Mouse (Mus musculus): ENCODE measurements at regions not wholly inside any gene's neighbourhood (a gene's known extent, or its start where the extent isn't known, plus 50 kb on each side); places are given as distances from the start of the nearest gene placed in this dataset.
A peak's percentile ranks its signal among the peaks of the same experiment; 100 is the strongest.

DNA sequence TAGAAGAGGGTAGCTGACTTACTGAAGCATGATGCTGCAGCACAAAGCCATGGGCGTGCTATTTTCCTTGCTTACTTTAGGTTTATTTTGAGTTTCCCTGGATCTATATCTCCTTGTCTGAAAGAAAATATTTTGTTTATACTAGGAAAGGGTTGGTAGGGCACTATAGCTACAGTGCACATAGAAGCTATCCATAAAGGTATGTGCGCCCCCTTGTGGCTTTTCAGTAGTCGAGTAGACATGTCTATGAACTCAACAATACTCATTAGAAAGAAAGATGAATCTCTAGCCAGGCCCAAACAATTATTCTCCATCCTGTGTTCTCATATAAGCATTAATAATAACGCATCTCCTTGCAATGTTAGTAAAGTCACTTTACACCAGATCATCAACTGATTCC lies 114.3 kb downstream of the Rab38 start:
- DNase-seq = peak; percentile 5

DNA sequence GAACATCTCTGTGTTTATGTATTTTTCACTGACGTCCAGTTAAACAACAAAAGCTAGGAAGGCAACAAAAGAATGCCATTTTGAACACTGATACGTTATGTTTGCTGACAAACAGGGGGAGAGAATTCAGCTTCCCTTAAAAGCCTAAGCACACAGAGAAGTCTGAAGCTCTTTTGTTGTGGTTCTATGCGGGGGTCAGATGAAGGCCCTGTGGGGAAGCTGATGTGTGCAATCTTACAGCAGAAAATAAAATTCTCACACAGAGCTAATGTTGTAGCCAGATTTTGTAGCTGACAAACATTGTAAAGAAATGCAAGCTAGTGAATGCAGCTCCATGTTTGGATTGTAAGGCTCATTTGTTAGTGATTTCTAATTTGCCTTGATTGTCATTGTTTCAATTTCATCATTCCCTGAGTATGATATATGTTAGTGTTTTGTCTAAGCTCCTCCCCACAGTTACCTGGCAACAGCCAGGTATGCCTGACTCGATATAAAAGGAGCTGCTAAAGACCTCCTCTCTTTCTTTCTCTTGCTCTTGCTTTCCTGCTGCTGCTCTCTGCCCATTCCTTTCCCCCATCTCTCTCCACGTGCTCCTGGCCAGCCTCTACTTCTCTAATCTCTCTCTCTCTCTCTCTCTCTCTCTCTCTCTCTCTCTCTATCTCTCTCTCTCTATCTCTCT lies 115.0 kb downstream of the Rab38 start:
- no peak for DNase-seq

DNA sequence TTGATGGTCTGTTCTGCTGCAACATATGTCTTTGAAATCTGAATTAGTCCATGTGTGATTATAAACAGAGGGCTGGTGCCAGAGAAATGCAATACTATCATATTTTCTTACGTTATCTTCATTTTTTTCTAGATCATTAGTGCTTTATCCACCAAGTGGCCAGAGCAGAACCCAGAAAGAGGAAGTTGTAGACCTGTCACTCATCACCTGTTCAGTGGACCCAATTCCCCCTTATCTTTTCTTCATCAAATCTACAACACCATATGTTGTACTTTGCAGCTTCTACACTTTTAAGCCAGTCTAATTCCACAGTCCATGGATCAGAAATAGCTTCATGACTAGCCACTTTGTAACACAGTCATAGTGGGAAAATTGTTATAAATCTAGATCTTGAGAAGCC lies 145.0 kb downstream of the Rab38 start:
- DNase-seq = no peak

DNA sequence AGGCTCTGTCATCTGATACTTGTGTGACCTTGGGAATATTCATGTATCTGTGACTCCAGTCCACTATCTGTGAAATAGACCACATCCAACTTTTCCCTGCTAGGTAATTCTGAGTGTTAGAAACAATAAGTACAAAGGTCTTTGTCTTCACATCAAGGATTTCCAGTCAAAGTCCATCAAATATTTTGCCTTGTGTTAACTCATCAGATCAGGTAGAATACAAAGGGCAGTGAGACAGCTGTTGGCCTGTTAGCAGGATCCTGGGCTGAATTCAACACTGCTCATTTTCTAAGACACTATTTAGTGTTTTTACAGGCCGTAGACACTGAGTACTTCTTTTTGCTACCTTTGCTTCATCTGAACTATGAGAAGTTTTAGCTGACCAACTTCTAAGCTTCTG lies 170.7 kb downstream of the Rab38 start:
- no peak for DNase-seq
